Mouse (Mus musculus): Measurements from ENCODE around the gene Prkce.

DNA sequence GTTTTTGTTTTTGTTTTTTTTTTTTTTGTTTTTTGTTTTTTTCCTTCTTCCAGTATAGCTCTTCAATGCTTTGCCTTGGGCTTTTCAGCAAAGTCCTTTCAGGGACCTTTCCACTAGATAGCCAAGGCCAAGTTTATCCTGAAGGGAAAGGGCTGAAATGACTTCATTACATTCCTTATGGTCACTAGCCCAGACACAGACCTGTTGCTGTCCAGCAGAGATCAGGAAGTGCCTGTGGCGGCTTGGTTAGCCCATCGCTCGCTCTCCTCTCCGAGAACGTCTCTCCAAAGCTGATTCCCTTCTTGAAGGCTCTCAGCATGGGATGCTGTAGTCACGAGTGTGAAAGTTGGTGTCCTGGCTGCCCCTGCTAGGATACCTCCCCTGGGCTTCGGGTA, 106.8 kb downstream of the Prkce start:
- TF ChIP-seq POLR2A (IDR thresholded peaks at IDR 0.05; ENCODE audit: low read depth, low read length) (no peak), CTCF (IDR thresholded peaks at IDR 0.05; ENCODE audit: borderline replicate concordance, insufficient read depth, low read length) (no peak)
